Mouse (Mus musculus): Measurements from ENCODE around the gene Antxr1. TPM values are rescaled to one million over a fixed set of nuclear protein-coding genes. Genes with fewer than 3 reads are reported as not detected.

Antxr1 gene
- total RNA-seq (2022): 10 to 100 TPM; 11.2 to 16.5 (median 12.9) TPM

DNA sequence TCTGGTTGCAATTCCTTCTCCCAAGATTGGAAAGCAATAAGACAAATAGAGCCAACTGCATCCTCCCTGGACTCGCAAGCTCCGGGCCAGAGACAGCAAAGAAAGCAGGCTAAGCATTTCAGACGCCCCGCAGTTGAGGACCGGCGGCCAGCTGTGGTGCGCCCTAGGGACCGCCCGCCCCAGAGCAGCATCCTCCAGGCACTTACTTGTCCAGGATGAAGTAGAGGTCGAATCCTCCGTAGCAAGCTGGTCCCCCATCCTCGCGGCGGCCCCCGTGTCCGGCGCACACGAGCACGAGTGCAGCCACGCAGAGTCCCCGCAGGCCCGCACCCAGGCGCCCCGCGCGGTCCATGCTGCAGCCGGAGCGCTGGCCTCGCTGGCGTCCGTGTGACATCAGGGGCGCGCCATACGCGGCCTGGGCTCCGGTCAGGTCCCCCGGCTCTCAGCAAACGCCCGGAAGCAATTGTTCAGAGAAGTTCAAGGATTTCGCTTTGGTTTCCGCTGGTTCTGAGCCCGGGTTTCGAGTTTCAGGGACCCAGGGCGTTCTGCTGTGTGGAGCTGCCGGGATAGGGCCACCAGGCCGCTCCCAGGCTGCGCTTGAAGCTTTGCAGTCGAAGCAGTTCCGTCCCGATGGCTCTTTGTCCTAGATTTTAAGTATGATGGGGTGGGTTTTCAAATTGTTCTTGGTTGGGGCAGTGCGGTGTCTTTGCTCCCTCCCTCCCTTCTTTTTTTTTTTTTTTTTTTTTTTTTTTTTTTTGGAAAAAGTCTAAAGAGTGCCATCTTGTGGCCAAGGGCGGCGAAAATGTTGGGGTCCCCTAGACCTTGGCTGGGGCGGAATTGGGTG, at the start of gene Antxr1:
TSS of gene Antxr1 (minus strand) at position 731 of the 844 bp plus-strand sequence.
- DNase-seq (ENCODE audit: low spot score in 2 of 2): peak in 1 of 2 experiments; percentile 42

GRCm38 (mm10) chr6:87384761-87385160, 49.1 kb upstream of the Antxr1 start:
- no peak for DNase-seq (ENCODE audit: low spot score in 2 of 2)

- DNase-seq (ENCODE audit: low spot score in 2 of 2): peak in 1 of 2 experiments; percentile 7
Observed at GRCm38 (mm10) chr6:87383926-87384691, 48.5 kb upstream of the Antxr1 start.

DNA sequence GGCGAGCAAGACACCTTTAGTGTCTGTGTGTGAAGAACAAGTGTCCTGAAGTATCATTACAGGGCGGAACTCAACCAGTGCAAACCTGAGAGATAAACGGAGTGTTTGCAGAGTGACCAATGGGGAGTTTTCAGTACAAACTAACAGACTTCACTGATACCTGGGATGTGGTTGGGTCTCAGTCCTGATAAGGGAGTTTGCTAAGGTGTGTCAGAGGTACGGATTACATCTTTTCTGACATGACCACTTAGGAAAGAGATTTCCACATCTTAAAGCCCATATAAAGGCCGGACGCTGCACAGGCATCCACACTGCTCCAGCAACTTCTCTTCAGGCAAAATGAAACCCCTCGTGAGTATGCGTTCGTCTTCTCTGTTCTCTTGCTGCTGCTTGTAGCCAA, 37.4 kb upstream of the Antxr1 start, which contains the start of gene Gkn2:
TSS of gene Gkn2 (plus strand) at position 301 of the 400 bp plus-strand sequence.
- DNase-seq (ENCODE audit: low spot score in 2 of 2): no peak

GRCm38 (mm10) chr6:87369223-87369622, 33.6 kb upstream of the Antxr1 start:
- no peak for DNase-seq (ENCODE audit: low spot score in 2 of 2)

DNA sequence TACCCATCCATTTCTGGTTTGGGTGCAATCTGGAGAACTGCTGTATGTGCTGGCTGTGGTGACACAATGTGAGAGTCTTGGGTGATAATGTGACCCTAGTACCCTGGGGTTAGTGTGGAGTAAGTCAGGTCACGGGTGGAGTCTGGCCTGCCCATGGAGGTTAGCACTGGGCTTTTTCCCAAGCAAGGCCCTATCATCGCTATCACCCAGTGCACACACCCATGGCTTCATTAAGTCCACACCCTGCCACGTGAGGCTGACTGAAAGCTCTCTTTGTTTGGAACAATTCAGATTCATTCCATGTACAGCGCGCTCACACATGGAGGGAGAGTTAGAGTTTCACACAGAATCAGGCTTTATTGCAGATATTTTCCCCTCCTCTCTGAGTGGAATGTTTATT, 18.8 kb upstream of the Antxr1 start:
- DNase-seq (ENCODE audit: low spot score in 2 of 2): peak in 1 of 2 experiments; percentile 18

DNA sequence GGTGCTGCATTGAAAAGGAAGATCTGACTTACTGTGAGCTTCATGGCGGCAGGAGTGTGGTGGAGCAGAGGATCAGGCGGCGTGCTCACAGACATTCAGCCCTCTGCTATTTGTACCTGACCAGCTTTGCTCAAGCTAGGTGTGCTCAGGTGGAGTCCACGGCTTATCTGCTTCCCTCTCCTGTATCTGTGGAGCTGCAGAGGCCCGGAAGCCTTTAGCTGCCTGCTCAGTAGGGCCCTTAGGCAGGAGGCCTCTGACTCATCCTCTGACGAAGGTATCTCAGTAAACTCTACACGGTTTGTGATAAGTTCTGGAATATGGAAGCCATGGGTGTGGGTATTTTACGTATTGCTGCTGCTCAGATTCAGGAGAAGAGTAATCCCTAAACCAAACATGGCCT, 15.2 kb upstream of the Antxr1 start, which contains the start of gene Gkn1:
TSS of gene Gkn1 (minus strand) at position 114 of the 400 bp plus-strand sequence.
- DNase-seq (ENCODE audit: low spot score in 2 of 2): no peak

DNA sequence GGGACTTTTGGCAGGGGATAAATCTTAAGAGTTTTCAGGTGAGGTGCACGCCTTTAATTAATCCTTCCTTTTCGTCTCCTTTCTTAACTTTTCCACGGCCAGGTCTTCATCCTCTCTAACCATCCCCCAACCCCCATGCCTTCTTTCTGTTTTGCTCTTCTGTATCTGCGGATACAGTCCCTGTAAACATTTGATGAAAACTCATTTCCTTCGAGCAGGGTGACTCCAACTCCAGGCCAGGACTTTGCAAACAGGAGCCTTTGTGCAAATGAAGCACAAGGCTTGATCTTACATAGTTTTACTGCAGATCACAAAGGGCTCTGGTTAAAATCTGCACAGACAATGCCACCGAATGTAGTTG, 294 bp upstream of the Antxr1 start:
- no peak for DNase-seq (ENCODE audit: low spot score in 2 of 2)

- DNase-seq (ENCODE audit: low spot score in 2 of 2): peak in 1 of 2 experiments; percentile 16
Observed at GRCm38 (mm10) chr6:87334361-87335090, 1.1 kb downstream of the Antxr1 start.

GRCm38 (mm10) chr6:87332380-87332779, 3.2 kb downstream of the Antxr1 start:
- no peak for DNase-seq (ENCODE audit: low spot score in 2 of 2)

DNA sequence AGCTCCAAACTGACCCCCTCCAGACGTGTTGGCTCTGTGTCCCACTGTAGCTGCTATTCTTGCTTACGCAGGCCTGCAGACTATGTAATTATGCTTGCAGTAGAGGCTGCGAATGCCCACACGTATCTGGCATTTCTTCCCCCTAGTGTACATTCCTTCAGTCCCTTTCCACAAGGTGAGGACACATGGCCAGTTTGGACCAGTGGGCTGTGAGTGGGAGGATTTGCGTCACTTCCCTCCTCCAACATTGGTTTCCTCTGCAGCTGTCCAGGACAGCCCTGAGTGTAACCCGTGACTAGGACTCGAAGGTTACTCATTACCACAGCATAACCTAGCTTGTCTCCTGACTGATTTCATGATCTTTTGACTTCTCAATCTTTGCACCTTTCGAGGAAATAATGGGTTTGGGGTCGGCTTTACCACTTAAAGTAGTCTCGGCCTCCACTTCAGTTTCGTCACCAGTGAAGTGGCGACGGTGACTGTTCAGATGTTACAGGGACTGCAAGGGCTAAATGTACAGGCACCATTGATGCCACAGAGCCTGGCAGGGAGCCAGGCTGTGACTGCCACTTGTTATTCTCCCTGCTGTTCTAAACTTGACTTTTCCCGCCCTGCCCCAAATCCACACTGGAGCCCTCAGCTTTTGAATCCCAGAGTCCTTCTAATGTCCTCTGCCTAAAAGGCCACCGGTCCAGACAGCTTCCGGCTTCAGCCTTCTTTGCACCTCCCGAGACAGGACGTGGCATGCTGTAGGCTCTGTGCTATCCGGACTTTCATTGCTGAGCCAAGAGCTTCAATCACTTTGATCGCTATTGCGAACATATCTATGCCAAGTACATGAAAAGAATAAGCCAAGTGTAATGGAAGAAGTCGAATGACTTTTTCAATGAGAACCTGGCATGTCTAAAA, 7.1 kb downstream of the Antxr1 start:
- no peak for DNase-seq (ENCODE audit: low spot score in 2 of 2)

GRCm38 (mm10) chr6:87326932-87327331, 8.7 kb downstream of the Antxr1 start:
- no peak for DNase-seq (ENCODE audit: low spot score in 2 of 2)

DNA sequence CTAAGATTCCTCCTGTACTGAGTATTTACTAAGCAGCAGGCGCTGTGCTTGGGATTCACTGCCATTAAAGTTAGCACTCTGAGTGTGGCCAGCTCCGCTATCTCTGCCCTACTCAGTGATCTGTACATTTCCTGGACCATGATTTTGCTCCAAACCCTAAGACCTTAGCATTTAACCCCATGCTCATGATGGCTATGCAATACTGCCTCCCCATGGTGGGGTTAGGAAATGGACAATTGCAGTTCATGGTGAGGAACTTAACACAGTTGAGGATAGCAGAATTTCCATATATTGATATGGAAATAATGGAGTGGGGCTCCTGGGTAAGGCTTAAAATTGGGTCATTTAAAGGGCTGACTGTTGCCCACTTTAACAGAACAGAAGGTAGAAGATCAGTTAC, 12.2 kb downstream of the Antxr1 start:
- DNase-seq (ENCODE audit: low spot score in 2 of 2): peak in 1 of 2 experiments; percentile 32

DNA sequence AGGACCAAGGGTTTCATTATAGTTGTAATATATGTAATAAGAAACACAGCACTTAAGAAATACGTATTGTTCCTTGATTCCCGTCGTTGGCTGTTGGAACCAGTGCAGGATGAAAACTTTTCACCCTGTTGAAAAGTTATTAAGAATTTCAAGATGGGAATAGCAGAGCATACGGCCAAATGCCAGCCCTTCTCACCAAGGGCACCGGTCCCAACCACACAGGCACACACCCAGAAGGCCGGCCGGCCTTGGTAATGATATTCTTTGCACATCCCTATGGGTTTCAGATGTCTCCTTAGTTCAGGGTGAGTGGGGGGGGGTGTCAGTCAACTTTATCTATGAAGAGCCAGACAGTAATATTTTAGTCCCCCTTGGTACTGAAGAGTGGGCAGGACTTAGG, 17.0 kb downstream of the Antxr1 start:
- DNase-seq (ENCODE audit: low spot score in 2 of 2): no peak

- DNase-seq (ENCODE audit: low spot score in 2 of 2): no peak
Observed at GRCm38 (mm10) chr6:87316966-87317365, 18.7 kb downstream of the Antxr1 start.

DNA sequence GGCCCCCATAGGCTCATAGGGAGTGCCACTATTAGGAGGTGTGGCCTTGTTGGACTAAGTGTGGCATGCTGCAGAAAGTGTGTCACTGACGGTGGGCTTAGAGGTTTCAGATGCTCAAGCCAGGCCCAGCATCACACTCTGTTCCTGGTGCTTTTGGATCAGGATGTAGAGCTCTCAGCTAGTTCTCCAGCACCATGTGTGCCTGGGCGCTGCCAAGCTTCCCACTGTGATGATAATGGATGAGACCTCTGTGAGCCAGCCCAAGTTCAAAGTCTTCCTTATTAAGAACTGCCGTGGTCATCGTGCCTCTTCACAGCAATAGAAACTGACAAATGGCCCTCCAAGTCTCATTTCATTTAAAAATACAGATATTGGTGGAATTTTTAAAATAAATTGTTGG, 22.9 kb downstream of the Antxr1 start:
- DNase-seq (ENCODE audit: low spot score in 2 of 2): no peak

DNA sequence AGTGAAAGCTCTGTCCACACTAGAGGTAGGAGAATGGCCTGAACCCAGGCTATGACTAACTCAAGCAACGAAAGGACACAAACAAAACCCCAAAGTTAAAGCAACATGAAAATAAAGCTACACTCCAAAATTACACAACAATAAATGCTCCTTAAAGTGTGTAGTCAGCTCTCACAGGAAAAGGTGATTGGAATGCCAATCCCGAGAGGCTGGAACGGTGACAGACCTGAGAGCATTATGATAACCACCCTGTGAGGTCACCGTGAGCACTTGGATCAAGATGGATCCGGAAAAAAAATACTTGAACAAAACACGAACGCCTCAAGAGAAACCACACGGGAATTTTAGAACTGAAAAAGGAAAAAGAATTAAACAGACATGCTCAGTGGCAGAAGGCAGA, 31.1 kb downstream of the Antxr1 start:
- DNase-seq (ENCODE audit: low spot score in 2 of 2): no peak

- DNase-seq (ENCODE audit: low spot score in 2 of 2): no peak
Observed at GRCm38 (mm10) chr6:87302746-87303145, 32.9 kb downstream of the Antxr1 start.

DNA sequence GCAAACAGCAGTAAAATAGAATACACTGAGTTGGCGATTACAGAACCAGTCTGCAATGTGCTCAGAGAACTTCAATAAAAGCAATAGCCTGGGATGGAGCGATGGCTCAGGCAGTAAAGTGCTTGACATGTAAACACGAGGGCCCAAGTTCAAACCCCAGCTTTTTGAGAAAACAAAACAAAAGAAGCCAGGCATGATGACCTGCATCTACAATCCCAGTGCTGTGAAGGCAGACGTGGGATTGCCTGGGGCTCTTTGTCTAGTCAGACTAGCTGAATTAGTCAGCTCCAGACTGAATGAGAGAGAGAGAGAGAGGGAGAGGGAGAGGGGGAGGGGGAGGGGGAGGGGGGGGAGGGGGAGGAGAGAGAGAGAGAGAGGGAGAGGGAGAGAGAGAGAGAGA, 33.6 kb downstream of the Antxr1 start:
- no peak for DNase-seq (ENCODE audit: low spot score in 2 of 2)

DNA sequence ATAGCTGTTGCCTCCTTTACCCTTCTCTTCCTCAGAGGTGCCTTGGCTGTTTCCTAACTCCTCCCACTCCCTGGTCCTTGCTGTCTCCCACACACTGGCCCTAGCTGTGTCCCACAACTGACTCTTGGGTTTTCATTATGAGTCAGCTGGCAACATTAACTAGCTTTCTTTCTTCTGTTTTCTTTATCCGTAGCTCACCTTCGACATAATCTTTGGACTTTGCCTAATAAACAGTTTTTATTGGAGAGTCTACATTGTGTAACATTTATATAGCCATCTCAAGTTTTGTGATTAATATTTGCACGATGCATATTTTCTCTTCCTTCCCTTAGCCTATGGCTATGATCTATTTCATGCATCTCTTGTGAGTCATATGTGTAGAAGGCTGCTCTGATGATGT, 40.7 kb downstream of the Antxr1 start:
- no peak for DNase-seq (ENCODE audit: low spot score in 2 of 2)

Data from layer of hippocampus, adult 8-10 months (tissue).